Mouse (Mus musculus) embryonic fibroblast, embryonic 13.5 days (primary cell): ENCODE results near the gene Ccdc102a.

Experiments
- CTCF ChIP-seq: IDR thresholded peaks from 2 replicates; pipeline ENCODE4 v1.5.1; 2011; ENCODE audit warnings: mild to moderate bottlenecking, control low read depth, low read length, moderate library complexity, borderline replicate concordance; ENCODE audit not compliant: insufficient read depth
- POLR2A ChIP-seq: IDR thresholded peaks from 2 replicates; pipeline ENCODE4 v1.6.1; 2011; ENCODE audit warnings: low read depth, mild to moderate bottlenecking, control low read depth, low read length, moderate library complexity

DNA sequence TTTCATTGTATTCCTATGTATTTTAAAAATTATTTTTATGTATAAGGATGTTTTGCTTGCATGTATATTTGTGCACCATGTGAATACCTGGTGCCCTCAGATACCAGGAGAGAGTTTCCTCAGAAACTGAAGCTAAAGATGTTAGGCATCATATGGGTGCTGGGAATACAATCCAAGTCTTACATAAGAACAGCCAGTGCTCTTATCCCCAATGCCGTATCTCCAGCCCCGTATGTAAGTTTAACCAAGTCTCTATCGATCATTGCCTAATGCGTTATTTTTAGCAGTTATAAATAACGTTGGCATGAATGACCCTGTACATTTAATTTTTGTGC is 60.9 kb downstream of the Ccdc102a start:
- no peak for TF ChIP-seq POLR2A
- no peak for TF ChIP-seq CTCF
